Mouse (Mus musculus): ENCODE measurements around the gene Sys1. TPM values are rescaled to one million over a fixed set of nuclear protein-coding genes. Genes with fewer than 3 reads are reported as not detected.
A peak's percentile ranks its signal among the peaks of the same experiment; 100 is the strongest.

Gene Sys1
- total RNA-seq, 2 experiments from 2014 or later: 17.2 to 20.2 TPM

DNA sequence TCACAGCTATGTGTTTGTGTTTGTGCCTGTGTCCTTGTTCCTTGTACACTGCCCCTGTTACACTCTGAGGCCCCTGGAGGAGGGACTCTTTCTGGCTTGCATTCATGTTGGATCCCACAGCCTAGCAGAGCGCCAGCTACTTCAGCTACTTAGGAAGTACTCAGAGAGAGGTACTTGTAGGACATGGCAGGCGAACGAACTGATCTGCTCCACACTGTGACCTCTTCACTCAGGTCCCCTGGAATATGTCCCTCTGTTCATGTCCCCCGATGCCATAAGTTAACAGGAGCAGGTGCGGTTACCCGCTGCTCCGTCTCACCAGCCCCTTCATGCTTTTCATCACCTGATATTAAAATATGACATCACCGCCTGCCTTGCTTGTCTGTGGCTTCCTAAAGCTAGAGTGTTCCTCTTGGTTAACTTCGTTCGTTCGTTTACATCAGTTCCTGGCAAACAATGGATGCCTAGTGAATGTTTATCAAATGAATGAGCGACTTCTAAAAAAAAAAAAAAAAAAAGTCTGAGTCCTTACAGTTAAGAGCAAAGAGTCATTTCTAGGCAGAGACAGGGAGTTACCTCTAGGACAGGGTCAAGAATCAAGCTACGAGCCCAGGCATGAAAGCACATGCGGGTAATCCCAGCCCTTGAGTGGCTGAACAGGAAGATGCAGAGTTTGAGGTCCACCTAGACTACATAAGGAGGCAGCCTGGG is 3.6 kb upstream of the Sys1 start:
- no peak for DNase-seq

- DNase-seq: no peak
Observed at GRCm38 (mm10) chr2:164453887-164454500, 2.8 kb upstream of the Sys1 start.

- DNase-seq: peak; percentile 83
Observed at GRCm38 (mm10) chr2:164454846-164455245, 1.9 kb upstream of the Sys1 start.

DNA sequence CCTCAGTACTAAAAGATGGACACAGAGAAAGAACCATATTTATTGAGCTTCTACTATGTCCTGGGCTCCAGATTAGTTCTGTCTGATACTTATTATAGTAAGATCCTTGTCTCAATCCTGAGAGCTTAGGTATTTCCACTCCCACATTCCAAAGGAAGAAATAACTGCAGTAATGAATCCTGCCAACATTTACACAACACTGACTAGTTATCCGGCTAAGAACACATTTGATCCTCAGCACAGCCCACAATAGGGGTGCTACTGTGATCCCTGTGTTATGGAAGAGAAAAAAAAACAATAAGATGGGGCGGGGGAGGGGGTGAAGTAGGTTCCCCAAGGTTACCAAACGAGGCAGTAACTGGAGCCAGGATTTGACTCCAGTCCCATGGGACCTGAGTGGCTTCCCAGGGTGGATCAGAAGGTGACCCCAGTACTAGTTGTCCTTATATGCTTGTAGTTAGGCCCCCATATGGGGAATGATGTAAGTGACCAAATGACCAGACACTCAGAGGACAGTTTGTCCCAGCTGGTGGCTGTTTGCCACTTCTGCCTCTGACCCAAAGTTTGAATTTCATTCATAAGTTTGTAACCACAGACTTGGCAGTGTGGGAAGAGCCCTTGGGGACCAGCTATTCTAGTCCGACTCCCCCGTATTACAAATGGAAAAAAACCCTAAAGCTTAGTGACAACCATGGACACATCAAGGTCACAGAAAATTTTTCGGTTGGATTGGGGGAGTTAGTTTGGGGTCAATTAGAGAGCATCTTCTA is 1.2 kb upstream of the Sys1 start:
- peak; percentile 74 for DNase-seq

GRCm38 (mm10) chr2:164456413-164456812 is 351 bp upstream of the Sys1 start:
- DNase-seq: no peak

DNA sequence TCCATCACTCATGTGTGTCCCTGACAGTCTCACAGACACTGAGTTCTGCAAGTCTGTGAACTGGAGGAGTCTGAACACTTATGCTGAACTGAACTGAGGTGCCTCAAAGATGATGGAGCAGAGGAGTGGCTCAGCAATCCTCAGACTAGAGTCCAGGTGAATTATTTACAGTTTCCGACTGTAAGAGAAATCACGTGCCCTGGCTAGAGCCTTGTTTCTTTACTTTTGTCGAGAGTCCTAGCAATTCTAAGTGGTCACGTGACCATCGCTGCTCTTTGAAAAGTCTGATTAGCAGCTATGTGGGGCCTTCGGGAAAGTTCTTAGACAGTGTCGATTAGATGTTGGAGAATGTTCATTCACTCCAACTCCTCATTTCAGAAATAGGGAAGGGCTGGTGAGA is 1.2 kb downstream of the Sys1 start:
- no peak for DNase-seq

DNA sequence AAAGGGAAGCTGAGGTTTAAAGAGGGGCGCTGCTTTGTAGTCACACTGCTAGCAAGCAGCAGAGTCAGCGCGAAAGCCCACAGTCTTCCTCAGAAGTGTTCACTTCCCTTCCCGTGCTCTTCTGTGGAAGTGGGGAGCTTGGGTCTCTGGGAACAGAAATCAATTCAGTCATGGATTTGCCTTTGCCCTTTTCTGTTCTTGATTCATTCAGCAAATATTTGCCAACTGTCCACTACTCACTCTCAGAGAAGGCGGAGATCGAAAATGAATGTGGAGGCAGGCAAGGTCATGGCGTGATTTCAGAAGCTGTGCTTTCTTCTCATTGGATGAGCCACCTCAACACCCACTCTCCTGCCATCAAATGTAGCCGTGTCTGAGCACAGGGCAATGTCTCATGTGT is 1.8 kb downstream of the Sys1 start:
- no peak for DNase-seq

DNA sequence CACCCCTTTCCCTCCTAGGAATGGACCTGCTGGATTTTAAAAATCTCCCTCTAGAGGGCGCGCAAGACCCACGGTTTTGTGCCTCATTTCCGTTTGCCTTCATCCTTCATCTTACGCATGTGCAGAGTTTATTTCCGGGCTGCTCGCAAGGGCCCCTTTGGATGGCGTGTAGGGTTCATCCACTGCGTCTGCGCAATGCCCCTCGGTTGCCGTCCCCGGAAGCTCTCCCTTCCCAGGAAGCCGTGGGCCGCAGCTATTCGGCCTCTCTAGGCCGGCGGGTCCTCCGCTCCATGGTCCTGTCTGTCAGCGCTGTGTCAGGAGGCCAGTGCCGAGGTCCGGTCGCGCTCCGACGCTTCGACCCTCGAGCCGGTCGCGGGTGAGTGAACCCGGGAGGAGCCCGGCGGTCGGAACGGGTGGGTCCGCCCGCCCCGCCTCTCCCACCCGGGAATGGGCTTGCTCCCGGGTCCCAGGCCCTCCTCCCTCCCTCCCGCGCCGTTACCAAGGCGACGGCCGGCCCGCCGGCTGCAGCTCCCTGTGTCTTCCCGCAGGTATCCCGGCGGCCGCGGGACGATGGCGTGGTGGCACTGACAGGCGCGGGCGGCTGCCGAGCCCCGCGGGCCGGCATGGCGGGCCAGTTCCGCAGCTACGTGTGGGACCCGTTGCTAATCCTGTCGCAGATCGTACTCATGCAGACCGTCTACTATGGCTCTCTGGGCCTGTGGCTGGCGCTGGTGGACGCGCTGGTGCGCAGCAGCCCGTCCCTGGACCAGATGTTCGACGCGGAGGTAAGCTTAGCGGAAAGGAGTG is 4.2 kb downstream of the Sys1 start, which contains the start of gene Gm20458:
Gene Gm20458, plus strand, starts transcription at position 223 of the 807 bp plus-strand sequence.
- DNase-seq: peak; percentile 98

- DNase-seq: no peak
Observed at GRCm38 (mm10) chr2:164465161-164465560, 8.4 kb downstream of the Sys1 start.

DNA sequence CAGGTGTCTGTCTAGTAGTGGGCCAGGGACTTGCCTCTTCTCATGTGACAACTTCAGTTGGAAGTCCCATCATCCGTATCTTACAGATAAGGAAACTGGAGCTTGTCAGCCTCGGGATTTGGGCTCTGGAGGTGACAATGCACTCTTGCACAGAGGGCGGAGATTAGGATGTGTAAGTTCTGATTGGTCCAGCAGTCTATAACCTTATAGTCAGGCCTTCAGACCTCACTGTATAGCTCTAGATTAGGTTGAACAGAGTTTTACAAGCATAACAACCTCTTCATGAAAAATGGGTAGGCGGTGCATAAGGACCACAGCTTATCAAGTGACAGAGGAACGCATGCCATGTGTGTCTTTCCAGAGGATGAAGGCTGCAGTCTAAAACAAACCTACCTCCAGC is 10.0 kb downstream of the Sys1 start:
- DNase-seq: no peak

GRCm38 (mm10) chr2:164470254-164470653 is 13.5 kb downstream of the Sys1 start:
- DNase-seq: peak; percentile 30

GRCm38 (mm10) chr2:164473624-164474023 is 16.9 kb downstream of the Sys1 start, which contains the start of gene Trp53tg5:
TSS of gene Trp53tg5 (minus strand) at chr2:164473724.
- DNase-seq: no peak

DNA sequence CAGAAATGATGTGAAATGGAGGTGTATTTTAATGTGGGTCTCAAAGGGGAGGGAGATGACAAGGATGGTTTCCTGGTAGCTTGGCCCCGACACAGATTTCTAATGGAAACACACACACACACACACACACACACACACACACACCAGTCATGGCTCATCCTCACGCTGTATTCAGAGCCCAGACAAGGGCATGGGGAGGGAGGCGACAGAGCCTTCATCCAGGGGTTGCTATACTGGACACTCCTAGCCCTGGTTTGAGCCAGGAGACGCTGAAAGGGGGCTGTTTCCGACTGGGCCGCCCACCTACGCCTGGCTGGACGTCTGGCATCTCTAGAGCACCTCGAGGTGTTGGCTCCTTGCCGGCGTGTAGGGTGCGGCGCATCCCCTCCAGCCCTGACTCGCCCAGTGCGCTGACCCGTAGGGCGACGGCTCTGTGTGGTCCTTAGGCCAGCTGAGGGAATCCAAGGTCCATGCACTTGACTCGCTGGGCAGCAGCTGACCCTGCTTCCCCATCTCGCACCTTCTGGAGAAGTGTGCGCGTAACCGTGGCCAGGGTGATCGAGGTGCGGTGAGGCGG is 29.0 kb downstream of the Sys1 start, which contains the start of gene Dbndd2:
Gene Dbndd2, plus strand, starts transcription at position 426 of the 577 bp plus-strand sequence.
- DNase-seq: peak; percentile 41

- DNase-seq: peak; percentile 79
Observed at GRCm38 (mm10) chr2:164486258-164487114, 29.7 kb downstream of the Sys1 start.

- no peak for DNase-seq
Observed at GRCm38 (mm10) chr2:164487115-164487527, 30.4 kb downstream of the Sys1 start.

- no peak for DNase-seq
Observed at GRCm38 (mm10) chr2:164487812-164488211, 31.0 kb downstream of the Sys1 start.

DNA sequence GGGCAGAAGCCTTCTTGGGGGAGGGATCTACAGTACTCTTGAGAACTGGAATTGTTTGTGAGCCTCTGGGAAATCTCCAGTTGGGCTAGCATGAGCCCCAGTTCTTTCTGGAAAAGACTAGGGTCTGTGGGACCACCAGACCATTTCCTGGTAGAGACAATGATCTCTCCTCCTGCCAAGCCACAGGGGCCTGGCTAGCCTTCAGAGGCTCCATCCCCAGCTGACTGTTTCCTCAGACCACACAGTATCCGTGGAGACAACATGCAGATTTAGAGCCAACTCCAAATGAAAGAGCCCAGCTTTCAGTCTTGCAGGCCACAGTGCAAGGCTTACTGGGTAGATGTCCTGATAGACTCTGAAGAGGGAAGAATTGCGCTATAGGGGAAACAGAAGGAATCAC is 37.4 kb downstream of the Sys1 start:
- no peak for DNase-seq

GRCm38 (mm10) chr2:164496331-164496730 is 39.6 kb downstream of the Sys1 start:
- no peak for DNase-seq

GRCm38 (mm10) chr2:164496847-164497690 is 40.3 kb downstream of the Sys1 start, which contains the start of gene Pigt:
TSS of gene Pigt (plus strand) at chr2:164497520.
- peak; percentile 83 for DNase-seq

Measured in gastrocnemius, postnatal 25 days (tissue).